1 mouse cellular context compared by ENCODE assay signal in genomic region chr1:182281251-182281711, GRCm38 (mm10).
TF ChIP-seq lines count a peak whose summit lies in the region.

No protein-coding gene starts in this region.

TF ChIP-seq in MEL, 35 proteins besides CTCF, POLR2A, EP300 and RAD21 (continued from another document):
- TF ChIP-seq MXI1 (IDR thresholded peaks at IDR 0.05; ENCODE audit: low read depth, low read length), result peak; percentile 87
- TF ChIP-seq MAZ (IDR thresholded peaks at IDR 0.05; ENCODE audit: low read depth, low read length), result peak; percentile 96
- no peak for TF ChIP-seq USF2 (IDR thresholded peaks at IDR 0.05; ENCODE audit: borderline replicate concordance in 1 of 2, insufficient read depth in 1 of 2, low read depth in 1 of 2, low read length in 2 of 2)
- TF ChIP-seq MYB (IDR thresholded peaks at IDR 0.05; ENCODE audit: low read depth, low read length), result no peak
- peak; percentile 97 for TF ChIP-seq SIN3A (IDR thresholded peaks at IDR 0.05; ENCODE audit: low read length)
- peak; percentile 40; the same call in 1 of the 2 replicates for TF ChIP-seq MAX (IDR thresholded peaks at IDR 0.05; ENCODE audit: low read length)
- peak; percentile 99 for TF ChIP-seq ETS1 (IDR thresholded peaks at IDR 0.05; ENCODE audit: low read depth, low read length)
- no peak for TF ChIP-seq E2F4 (IDR thresholded peaks at IDR 0.05; ENCODE audit: borderline replicate concordance, low read depth, low read length)
- no peak for TF ChIP-seq JUND (IDR thresholded peaks at IDR 0.05; ENCODE audit: low read depth, low read length)
- no peak for TF ChIP-seq POLR2AphosphoS5 (IDR thresholded peaks at IDR 0.05; ENCODE audit: borderline replicate concordance, low read depth, low read length)
